Mouse (Mus musculus): ENCODE results near the gene BC035947. TPM values are rescaled to one million over a fixed set of nuclear protein-coding genes. Genes with fewer than 3 reads are reported as not detected.
"Not testable (repeated sequence)": the region's sequence is repeated elsewhere in the genome, so short reads cannot be mapped to it uniquely, and the experiment has no call there.

Gene BC035947
- not detected for total RNA-seq (2021)
- long read RNA-seq, experiment 1 = 0 reads
- long read RNA-seq, experiment 2 = 0 reads

- peak; percentile 42 for DNase-seq
Observed at GRCm38 (mm10) chr1:78511621-78512160, at the start of gene BC035947. BC035947 (minus strand) TSS chr1:78512158.

GRCm38 (mm10) chr1:78554012-78554666, 42.2 kb upstream of the BC035947 start:
- DNase-seq = no peak

GRCm38 (mm10) chr1:78548961-78549360, 37.0 kb upstream of the BC035947 start:
- DNase-seq = no peak

GRCm38 (mm10) chr1:78546258-78546657, 34.3 kb upstream of the BC035947 start:
- no peak for DNase-seq

- not testable (repeated sequence) for DNase-seq
Observed at GRCm38 (mm10) chr1:78543631-78544030, 31.7 kb upstream of the BC035947 start.

- no peak for DNase-seq
Observed at GRCm38 (mm10) chr1:78539166-78539565, 27.2 kb upstream of the BC035947 start.

- DNase-seq = no peak
Observed at GRCm38 (mm10) chr1:78538396-78538795, 26.4 kb upstream of the BC035947 start.

- peak; percentile 57 for DNase-seq
Observed at GRCm38 (mm10) chr1:78537494-78538010, 25.6 kb upstream of the BC035947 start.

GRCm38 (mm10) chr1:78536310-78537164, 24.6 kb upstream of the BC035947 start:
- DNase-seq = peak; percentile 84

GRCm38 (mm10) chr1:78534428-78535150, 22.6 kb upstream of the BC035947 start:
- no peak for DNase-seq

GRCm38 (mm10) chr1:78532184-78532800, 20.3 kb upstream of the BC035947 start:
- DNase-seq = peak; percentile 41

GRCm38 (mm10) chr1:78530500-78531215, 18.7 kb upstream of the BC035947 start:
- DNase-seq = no peak

- DNase-seq = no peak
Observed at GRCm38 (mm10) chr1:78529011-78529410, 17.1 kb upstream of the BC035947 start.

- DNase-seq = no peak
Observed at GRCm38 (mm10) chr1:78528356-78528755, 16.4 kb upstream of the BC035947 start.

- DNase-seq = peak; percentile 76
Observed at GRCm38 (mm10) chr1:78525189-78525886, 13.4 kb upstream of the BC035947 start.

GRCm38 (mm10) chr1:78518907-78519306, 6.9 kb upstream of the BC035947 start:
- DNase-seq = no peak

- no peak for DNase-seq
Observed at GRCm38 (mm10) chr1:78512756-78513155, 798 bp upstream of the BC035947 start.

GRCm38 (mm10) chr1:78510862-78511261, 1.1 kb downstream of the BC035947 start, which contains the start of gene Mogat1:
Mogat1 (plus strand) TSS chr1:78510991.
- DNase-seq = no peak

- DNase-seq = no peak
Observed at GRCm38 (mm10) chr1:78507137-78507536, 4.8 kb downstream of the BC035947 start.

- no peak for DNase-seq
Observed at GRCm38 (mm10) chr1:78502527-78502926, 9.4 kb downstream of the BC035947 start.
